Mouse (Mus musculus) E14TG2a.4 (cell line): ENCODE data around the gene Cnot1.

Experiments
- CTCF ChIP-seq: conservative IDR thresholded peaks from 2 replicates; pipeline ENCODE4 v1.5.1; 2014; ENCODE audit warnings: low read length
- NANOG ChIP-seq: IDR thresholded peaks from 2 replicates; pipeline ENCODE4 v1.6.1; 2014; ENCODE audit warnings: borderline replicate concordance, low read length, mixed read lengths
- POU5F1 ChIP-seq: IDR thresholded peaks from 2 replicates; pipeline ENCODE4 v1.6.1; 2014; ENCODE audit warnings: low read length, borderline replicate concordance

DNA sequence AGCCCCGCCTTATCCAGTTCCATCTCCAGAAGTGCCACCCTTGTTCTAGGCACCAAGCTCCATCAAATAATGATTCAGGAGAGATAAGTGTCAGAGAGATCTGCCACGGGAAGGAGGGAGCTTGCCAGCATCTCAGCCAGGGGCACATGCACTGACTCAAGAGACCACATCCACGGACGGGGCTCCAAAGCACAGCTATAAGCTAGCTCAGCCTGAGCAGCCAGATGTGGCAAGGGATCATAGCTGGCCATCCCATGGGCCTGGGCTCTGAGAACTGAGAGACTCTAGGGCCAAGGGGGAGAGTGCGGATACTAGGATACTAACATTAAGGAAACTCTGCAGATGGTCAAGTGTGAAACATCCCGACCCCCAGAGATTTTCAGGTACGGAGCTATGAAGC is 37.8 kb upstream of the Cnot1 start:
- TF ChIP-seq CTCF = no peak
- no peak for TF ChIP-seq POU5F1
- TF ChIP-seq NANOG = no peak
